16 mouse cellular contexts compared by ENCODE assay signal in genomic region chr10:39639783-39640182, GRCm38 (mm10). TPM values are rescaled to one million over a fixed set of nuclear protein-coding genes. Genes with fewer than 3 reads are reported as not detected.
DNase-seq lines count a peak whose midpoint lies in the region; ATAC-seq and TF ChIP-seq lines count a peak whose summit lies in the region.
"Had no signal": no experiment of that assay in that cellular context is flagged by ENCODE, and none has a peak within 500 bp of the region (broad histone marks: within the 10 kb centered on the region; RNA-seq: fewer than 3 reads in every experiment).

No protein-coding gene starts in this region.

- intact Hi-C loops in gastrocnemius, adult 2 months (cut with DNase I) = no loop called here

- 57% methylated on average over 5 of the region's 5 CpGs for WGBS in lung, embryonic 16.5 days
- WGBS in stomach, postnatal 0 days = 48% methylated on average over 5 of the region's 5 CpGs

- no peak overlapping the region for H3K9ac ChIP-seq in lung, embryonic 16.5 days (ENCODE audit: low read length)
- no peak overlapping the region for H3K9ac ChIP-seq in stomach, postnatal 0 days (ENCODE audit: low read length)
- H3K9ac ChIP-seq: heart, embryonic 13.5 days; hindbrain, embryonic 12.5 days; midbrain, embryonic 13.5 days; neural tube, embryonic 12.5 days had no signal

- peaks cover 18% of the 10 kb centered on the region for H3K4me1 ChIP-seq in lung, embryonic 16.5 days (replicated peaks; ENCODE audit: control insufficient read depth, insufficient read depth, low read length)
- H3K4me1 ChIP-seq in stomach, postnatal 0 days (replicated peaks; ENCODE audit: control insufficient read depth, insufficient read depth) = peaks cover 6% of the 10 kb centered on the region

- no peak for TF ChIP-seq EP300 in stomach, postnatal 0 days (optimal IDR thresholded peaks at IDR 0.05)

- peak; percentile 36 for ATAC-seq in lung, embryonic 16.5 days (ENCODE audit: low read depth)
- ATAC-seq in stomach, postnatal 0 days (ENCODE audit: low FRiP score, low TSS enrichment) = peak; percentile 70; the same call in 1 of the 2 replicates

- H3K27ac ChIP-seq in gastrocnemius, adult 2 months = peak overlapping the region; percentile 63
- H3K27ac ChIP-seq in lung, embryonic 16.5 days (ENCODE audit: low read length) = peak overlapping the region; percentile 87
- H3K27ac ChIP-seq in stomach, postnatal 0 days (replicated peaks) = peak overlapping the region; percentile 86
- H3K27ac ChIP-seq: midbrain, embryonic 13.5 days; neural tube, embryonic 12.5 days had no signal

- H3K4me3 ChIP-seq in gastrocnemius, adult 2 months = no peak overlapping the region
- H3K4me3 ChIP-seq in lung, embryonic 16.5 days (ENCODE audit: low read length) = no peak overlapping the region
- H3K4me3 ChIP-seq in stomach, postnatal 0 days (ENCODE audit: low read depth, low read length) = no peak overlapping the region
- H3K4me3 ChIP-seq: heart, embryonic 13.5 days; hindbrain, embryonic 12.5 days; midbrain, embryonic 13.5 days; neural tube, embryonic 12.5 days had no signal

- DNase-seq in gastrocnemius, adult 2 months = no peak
- DNase-seq in gastrocnemius, postnatal 4 days (ENCODE audit: low spot score in 2 of 2) = no peak
- DNase-seq in lung, postnatal 4 days = no peak
- peak; percentile 77 for DNase-seq in fibroblast of lung, adult 2 months (ENCODE audit: low read depth)
- DNase-seq in stomach, postnatal 0 days (ENCODE audit: low spot score) = no peak
- no peak for DNase-seq in yolk sac, embryonic 10.5 days (ENCODE audit: low spot score)
- no peak for DNase-seq in embryo, embryonic 10.5 days (ENCODE audit: low spot score)
- DNase-seq: cerebellum, adult 8-10 months; kidney, postnatal 4 days; retina, postnatal 1 day; thymus, postnatal 36 days had no signal

- H3K27me3 ChIP-seq in lung, embryonic 16.5 days (ENCODE audit: control insufficient read depth, insufficient read depth, low read depth, low read length) = no peaks in the 10 kb centered on the region
- H3K27me3 ChIP-seq in stomach, postnatal 0 days (ENCODE audit: control insufficient read depth, insufficient read depth, low read length) = no peaks in the 10 kb centered on the region
- H3K27me3 ChIP-seq: heart, embryonic 13.5 days; hindbrain, embryonic 12.5 days; midbrain, embryonic 13.5 days; neural tube, embryonic 12.5 days had no signal

- H3K9me3 ChIP-seq in lung, embryonic 16.5 days (ENCODE audit: control insufficient read depth, low read length) = no peaks in the 10 kb centered on the region
- no peaks in the 10 kb centered on the region for H3K9me3 ChIP-seq in stomach, postnatal 0 days (ENCODE audit: control insufficient read depth, low read length)
- H3K9me3 ChIP-seq: heart, embryonic 13.5 days; hindbrain, embryonic 12.5 days; midbrain, embryonic 13.5 days; neural tube, embryonic 12.5 days had no signal

- H3K36me3 ChIP-seq in lung, embryonic 16.5 days (ENCODE audit: control insufficient read depth, insufficient read depth, low read length) = peaks cover 13% of the 10 kb centered on the region
- H3K36me3 ChIP-seq in stomach, postnatal 0 days (ENCODE audit: control insufficient read depth, insufficient read depth, low read length) = peaks cover 7% of the 10 kb centered on the region

- no peak overlapping the region for H3K4me2 ChIP-seq in lung, embryonic 16.5 days (ENCODE audit: low read depth, low read length)
- no peak overlapping the region for H3K4me2 ChIP-seq in stomach, postnatal 0 days (replicated peaks; ENCODE audit: low read depth)
- H3K4me2 ChIP-seq: heart, embryonic 13.5 days; hindbrain, embryonic 12.5 days; midbrain, embryonic 13.5 days; neural tube, embryonic 12.5 days had no signal

- no peak for TF ChIP-seq CTCF in gastrocnemius, adult 2 months (IDR thresholded peaks at IDR 0.05)
- TF ChIP-seq CTCF in stomach, postnatal 0 days (IDR thresholded peaks at IDR 0.05; ENCODE audit: low read depth) = no peak

RNA-seq across cellular contexts. Expression of gene Traf3ip2, which starts 27.0 kb away (rescaled TPM):
- 1 to 10 TPM; 5.5 to 9.0 TPM for total RNA-seq in gastrocnemius, adult 2 months (2021)
- 1 to 10 TPM; 4.4 to 5.8 TPM for total RNA-seq in gastrocnemius, postnatal 4 days (2021)
- 34.2 and 37.9 TPM in 2 replicates for polyA plus RNA-seq in lung, embryonic 16.5 days (2015; fragmentation: Nextera tagmentation; extraction: Ambion mirVana)
- 19.4 and 24.1 TPM in 2 replicates for polyA plus RNA-seq in stomach, postnatal 0 days (2015; fragmentation: Nextera tagmentation; extraction: Ambion mirVana)
